Mouse (Mus musculus): ENCODE measurements around the gene Ppp3r1.

DNA sequence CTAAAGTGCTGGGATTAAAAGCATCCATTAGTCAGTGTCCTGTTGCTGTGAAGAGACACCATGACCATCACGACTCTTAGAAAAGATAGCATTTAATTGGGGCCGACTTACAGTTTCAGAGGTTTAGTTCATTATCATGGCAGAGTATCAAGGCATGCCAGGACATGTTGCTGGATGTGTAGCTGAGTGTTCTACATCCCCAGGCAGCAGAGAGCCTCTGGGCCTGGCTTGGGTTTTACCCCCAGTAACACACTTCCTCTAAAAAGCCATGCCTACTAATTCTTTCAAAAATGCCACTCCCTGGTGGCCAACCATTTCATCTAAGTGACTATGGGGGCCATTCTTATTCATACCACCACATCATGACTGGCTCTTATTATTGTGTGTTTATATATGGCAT lies 24.1 kb downstream of the Ppp3r1 start:
- TF ChIP-seq CTCF (IDR thresholded peaks at IDR 0.05; ENCODE audit: extremely low read depth, insufficient read depth, low read length) (no peak), POLR2A (IDR thresholded peaks at IDR 0.05; ENCODE audit: extremely low read depth, insufficient read depth, low read length) (no peak)

Data from cortical plate, adult 2 months (tissue).